ENCODE assay signal across 17 mouse cellular contexts in genomic region chr13:91635957-91636356, GRCm38 (mm10).
A peak's percentile ranks its signal among the peaks of the same experiment; 100 is the strongest.
DNase-seq lines count a peak whose midpoint lies in the region; ATAC-seq and TF ChIP-seq lines count a peak whose summit lies in the region.
"Had no signal": no experiment of that assay in that cellular context is flagged by ENCODE, and none has a peak within 500 bp of the region (broad histone marks: within the 10 kb centered on the region; RNA-seq: fewer than 3 reads in every experiment).

No protein-coding gene starts in this region.

- WGBS in heart, postnatal 0 days = 85% methylated on average over 2 of the region's 2 CpGs
- WGBS in heart, embryonic 10.5 days = 83% methylated on average over 2 of the region's 2 CpGs
- WGBS in forebrain, embryonic 12.5 days = 97% methylated on average over 2 of the region's 2 CpGs

- TF ChIP-seq CTCF in heart, postnatal 0 days (IDR thresholded peaks at IDR 0.05; ENCODE audit: low read depth) = no peak

- no peaks in the 10 kb centered on the region for H3K4me1 ChIP-seq in heart, postnatal 0 days (ENCODE audit: control insufficient read depth, insufficient read depth)
- peaks cover 15% of the 10 kb centered on the region for H3K4me1 ChIP-seq in heart, embryonic 10.5 days
- peaks cover 46% of the 10 kb centered on the region for H3K4me1 ChIP-seq in megakaryocyte, embryonic 14.5 days
- H3K4me1 ChIP-seq in forebrain, embryonic 12.5 days = no peaks in the 10 kb centered on the region

- H3K9ac ChIP-seq in heart, postnatal 0 days (replicated peaks; ENCODE audit: low read depth, low read length) = no peak overlapping the region
- H3K9ac ChIP-seq in forebrain, embryonic 12.5 days = no peak overlapping the region
- H3K9ac ChIP-seq: heart, embryonic 15.5 days; hindbrain, embryonic 13.5 days had no signal

- ATAC-seq in heart, postnatal 0 days (ENCODE audit: insufficient read depth, low read depth) = no peak
- ATAC-seq in common myeloid progenitor, adult 5-6 weeks (replicated peaks; ENCODE audit: low read depth, poor library complexity, severe bottlenecking) = peak; percentile 23
- ATAC-seq in forebrain, embryonic 12.5 days (ENCODE audit: low FRiP score) = no peak

- DNase-seq in heart, postnatal 0 days (ENCODE audit: low spot score) = no peak
- DNase-seq in heart, embryonic 10.5 days (ENCODE audit: low spot score) = no peak
- DNase-seq in CD4-positive helper T cell, adult 2 months (ENCODE audit: low read depth, low spot score) = peak; percentile 74
- no peak for DNase-seq in lung, postnatal 14 days
- no peak for DNase-seq in right cerebral cortex, postnatal 10 days (ENCODE audit: low spot score in 2 of 2)
- DNase-seq: cerebellum, adult 9-11 months; kidney, adult 18-20 months; kidney, postnatal 25 days; lung, postnatal 4 days; right cerebral cortex, postnatal 14 days; thymus, postnatal 36 days had no signal

- no peak overlapping the region for H3K4me2 ChIP-seq in heart, postnatal 0 days (ENCODE audit: low read depth, low read length)
- H3K4me2 ChIP-seq in forebrain, embryonic 12.5 days = no peak overlapping the region
- H3K4me2 ChIP-seq: heart, embryonic 15.5 days; hindbrain, embryonic 13.5 days had no signal

- H3K27me3 ChIP-seq in heart, postnatal 0 days (ENCODE audit: control insufficient read depth, insufficient read depth, low read length) = no peaks in the 10 kb centered on the region
- no peaks in the 10 kb centered on the region for H3K27me3 ChIP-seq in heart, embryonic 10.5 days (ENCODE audit: insufficient read depth, poor library complexity, severe bottlenecking)
- no peaks in the 10 kb centered on the region for H3K27me3 ChIP-seq in megakaryocyte, embryonic 14.5 days (replicated peaks)
- no peaks in the 10 kb centered on the region for H3K27me3 ChIP-seq in forebrain, embryonic 12.5 days
- H3K27me3 ChIP-seq: heart, embryonic 15.5 days; hindbrain, embryonic 13.5 days had no signal

- H3K27ac ChIP-seq in heart, postnatal 0 days (ENCODE audit: low read depth) = 0 out of 2 replicates have a peak overlapping the region, but pooled peaks have one; percentile 38
- H3K27ac ChIP-seq in heart, embryonic 10.5 days = no peak overlapping the region
- no peak overlapping the region for H3K27ac ChIP-seq in forebrain, embryonic 12.5 days
- H3K27ac ChIP-seq: heart, embryonic 15.5 days; hindbrain, embryonic 13.5 days had no signal

- no peak overlapping the region for H3K4me3 ChIP-seq in heart, postnatal 0 days (ENCODE audit: low read depth, low read length)
- no peak overlapping the region for H3K4me3 ChIP-seq in heart, embryonic 10.5 days
- H3K4me3 ChIP-seq in megakaryocyte, embryonic 14.5 days (replicated peaks) = peak overlapping the region; percentile 84
- no peak overlapping the region for H3K4me3 ChIP-seq in forebrain, embryonic 12.5 days (replicated peaks)
- H3K4me3 ChIP-seq: erythroblast, embryonic 14.5 days; heart, embryonic 15.5 days; hindbrain, embryonic 13.5 days had no signal

- no peak for TF ChIP-seq EP300 in heart, postnatal 0 days (IDR thresholded peaks at IDR 0.05; ENCODE audit: low read depth)

- no peaks in the 10 kb centered on the region for H3K9me3 ChIP-seq in heart, postnatal 0 days (replicated peaks; ENCODE audit: control insufficient read depth, low read length)
- no peaks in the 10 kb centered on the region for H3K9me3 ChIP-seq in heart, embryonic 10.5 days
- no peaks in the 10 kb centered on the region for H3K9me3 ChIP-seq in megakaryocyte, embryonic 14.5 days
- H3K9me3 ChIP-seq in forebrain, embryonic 12.5 days = no peaks in the 10 kb centered on the region
- H3K9me3 ChIP-seq: heart, embryonic 15.5 days; hindbrain, embryonic 13.5 days had no signal

- no peaks in the 10 kb centered on the region for H3K36me3 ChIP-seq in heart, postnatal 0 days (replicated peaks; ENCODE audit: control insufficient read depth, insufficient read depth, low read length)
- H3K36me3 ChIP-seq in heart, embryonic 10.5 days = no peaks in the 10 kb centered on the region
- H3K36me3 ChIP-seq in megakaryocyte, embryonic 14.5 days (replicated peaks; ENCODE audit: low read length) = peaks cover 3% of the 10 kb centered on the region
- H3K36me3 ChIP-seq in forebrain, embryonic 12.5 days (replicated peaks) = no peaks in the 10 kb centered on the region
- H3K36me3 ChIP-seq: heart, embryonic 15.5 days; hindbrain, embryonic 13.5 days had no signal
